Mouse (Mus musculus) kidney, postnatal 25 days (tissue): ENCODE results near the gene Ccnt2.
A peak's percentile ranks its signal among the peaks of the same experiment; 100 is the strongest.

Experiments
- DNase-seq, 2 experiments: peaks; one replicate each; pipeline ENCODE4 v3.0.0; 2021; ENCODE audit warnings: mixed read lengths in 2 of 2

Ccnt2 gene

DNA sequence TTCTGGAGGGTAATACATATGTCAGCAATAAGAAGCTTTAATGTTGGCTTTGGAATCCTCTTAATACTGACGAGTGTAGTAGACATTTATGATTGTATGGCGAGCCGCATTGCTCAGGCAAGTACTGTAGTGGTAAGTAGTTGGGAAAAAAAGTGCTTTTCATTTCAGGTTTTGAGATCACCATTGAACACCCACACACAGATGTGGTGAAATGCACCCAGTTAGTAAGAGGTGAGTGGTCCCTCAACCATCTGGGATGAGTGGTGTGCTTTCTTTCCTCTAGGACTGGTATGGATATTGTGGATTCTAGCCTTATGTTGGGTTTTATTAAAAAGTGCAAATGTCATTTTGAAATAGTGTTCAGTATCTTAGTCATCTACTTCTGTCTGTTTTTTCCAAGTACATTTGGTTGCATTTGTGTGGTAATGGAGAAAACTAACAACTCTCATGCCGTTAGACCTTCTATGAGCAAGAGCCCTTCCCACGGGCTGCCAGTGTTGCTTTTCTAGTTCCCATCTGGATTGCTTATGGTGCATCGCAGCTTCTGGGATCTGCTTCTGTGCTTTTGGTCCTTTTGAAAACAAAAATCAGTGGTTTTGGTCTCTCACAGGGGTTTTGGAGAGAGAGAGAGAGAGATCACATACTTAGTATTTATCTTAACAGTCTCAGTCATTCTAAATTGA is 21.3 kb downstream of the Ccnt2 start:
- DNase-seq = no peak

DNA sequence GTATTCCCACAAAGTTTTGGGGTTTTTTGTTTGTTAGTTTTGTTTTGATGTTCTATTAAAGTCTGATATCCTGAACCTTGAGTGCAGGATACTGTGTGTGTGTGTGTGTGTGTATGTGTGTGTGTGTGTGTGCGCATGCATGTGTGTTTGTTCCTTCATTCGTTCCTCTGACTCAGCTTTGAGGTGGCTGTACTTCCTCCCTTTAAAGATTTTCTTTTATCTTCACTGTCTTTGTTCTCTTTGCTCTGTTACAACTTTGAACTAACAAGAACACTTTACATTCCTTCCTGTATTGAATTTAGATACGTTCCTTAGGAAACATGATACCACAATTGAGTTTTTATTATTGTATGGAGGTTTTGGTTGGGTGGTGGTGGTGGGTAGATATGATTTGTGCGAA is 22.4 kb downstream of the Ccnt2 start:
- no peak for DNase-seq

DNA sequence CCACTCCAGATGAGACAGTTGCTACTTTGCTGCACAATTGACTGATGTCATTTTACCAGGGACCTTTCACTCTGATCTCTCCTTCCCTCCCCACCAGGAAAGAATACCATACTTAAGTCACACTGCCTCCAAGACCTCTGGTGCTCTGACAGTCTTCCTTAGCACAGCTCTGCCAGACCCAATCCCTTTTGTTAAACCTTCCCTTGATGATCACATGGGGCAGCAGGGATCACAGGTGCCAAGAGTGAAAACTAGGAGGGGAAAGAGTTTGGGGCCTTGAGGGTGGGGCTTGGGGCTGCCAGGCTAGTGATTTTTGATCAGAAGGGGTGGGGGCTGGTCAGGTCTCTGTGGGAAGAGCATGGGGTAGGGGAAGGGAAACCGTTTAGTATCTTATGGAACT is 22.8 kb downstream of the Ccnt2 start:
- no peak for DNase-seq

DNA sequence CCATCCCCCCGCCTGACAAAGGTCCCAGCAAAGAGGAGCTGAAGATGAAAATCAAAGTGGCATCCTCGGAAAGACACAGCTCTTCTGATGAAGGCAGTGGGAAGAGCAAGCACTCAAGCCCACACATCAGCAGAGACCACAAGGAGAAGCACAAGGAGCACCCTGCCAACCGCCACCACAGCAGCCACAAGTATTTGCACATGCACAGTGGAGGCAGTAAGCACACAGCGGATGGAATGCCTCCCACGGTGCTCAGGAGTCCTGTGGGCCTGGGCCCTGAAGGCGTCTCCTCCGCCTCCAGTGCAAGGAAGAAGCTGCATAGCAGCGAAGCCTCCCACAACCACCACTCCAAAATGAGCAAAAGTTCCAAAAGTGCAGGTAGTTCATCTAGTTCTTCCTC is 29.0 kb downstream of the Ccnt2 start:
- no peak for DNase-seq

DNA sequence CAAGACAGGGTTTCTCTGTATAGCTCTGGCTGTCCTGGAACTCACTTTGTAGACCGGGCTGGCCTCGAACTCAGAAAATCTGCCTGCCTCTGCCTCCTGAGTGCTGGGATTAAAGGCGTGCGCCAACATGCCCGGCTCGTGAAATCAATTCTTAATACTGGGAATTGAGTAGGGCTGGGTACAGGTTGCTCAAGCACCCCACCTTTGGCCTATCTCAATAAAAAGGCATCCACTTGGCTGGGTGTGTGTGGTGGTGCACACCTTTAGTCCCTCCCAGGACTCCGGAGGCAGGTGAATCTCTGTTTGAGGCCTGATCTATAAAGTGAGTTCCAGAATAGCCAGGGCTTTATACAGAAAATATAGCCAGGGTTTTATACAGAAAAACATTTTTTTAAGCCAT is 34.7 kb downstream of the Ccnt2 start:
- no peak for DNase-seq

DNA sequence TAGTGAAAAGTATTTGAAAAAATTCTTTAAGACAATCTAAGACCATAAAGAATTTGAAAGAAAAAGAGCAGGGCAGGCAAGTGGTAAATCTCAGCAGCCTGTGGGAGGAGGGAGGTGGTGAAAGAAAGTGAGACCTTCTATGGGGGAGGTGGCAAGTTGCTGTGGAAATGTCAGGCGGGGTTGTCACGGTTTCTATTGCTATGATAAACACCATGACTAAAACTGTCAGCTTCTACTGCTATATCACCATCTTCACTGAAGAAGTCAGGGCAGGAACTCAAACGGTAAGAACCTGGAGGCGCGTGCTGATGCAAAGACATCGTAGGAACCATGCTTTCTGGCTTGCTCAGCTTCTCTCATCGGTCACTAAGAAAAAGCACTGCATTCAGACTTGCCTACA is 39.0 kb downstream of the Ccnt2 start:
- DNase-seq = no peak

DNA sequence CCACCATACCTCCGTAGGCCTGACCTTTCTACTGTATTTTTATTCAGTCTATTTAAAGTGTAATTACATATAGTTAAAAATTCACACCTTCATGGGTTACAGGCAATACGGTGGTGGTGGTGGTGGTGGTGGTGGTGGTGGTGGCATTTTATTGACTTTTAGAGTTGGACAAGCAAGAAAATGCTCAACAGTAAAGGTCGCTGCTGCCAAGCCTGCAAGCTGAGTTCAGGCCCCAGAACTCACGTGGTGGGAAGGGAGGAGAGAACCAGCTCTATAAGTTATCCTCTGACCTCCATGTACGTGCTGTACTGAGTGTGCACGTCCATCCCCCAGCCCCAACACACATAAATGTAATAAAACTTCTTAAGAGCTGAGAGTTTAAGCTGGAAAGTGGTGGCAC is 42.4 kb downstream of the Ccnt2 start:
- DNase-seq = no peak

DNA sequence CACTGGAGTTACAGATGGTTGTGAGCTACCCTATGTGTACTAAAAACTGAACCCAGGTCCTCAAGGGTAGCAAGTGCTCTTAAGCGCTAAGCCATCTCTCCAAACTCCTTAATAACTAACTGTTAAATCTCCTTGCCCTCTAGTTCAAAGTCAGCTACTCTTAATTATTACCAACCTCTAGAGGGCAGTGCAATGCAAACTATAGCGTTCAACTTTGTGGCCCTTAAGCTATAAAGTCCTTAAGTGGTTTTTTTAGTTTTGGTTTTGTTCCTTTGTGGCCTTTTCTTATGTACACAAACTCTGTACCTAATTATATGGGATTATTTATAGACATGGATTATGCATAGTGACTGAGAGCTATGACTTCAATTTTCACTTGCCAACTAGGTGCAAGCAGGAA is 53.4 kb downstream of the Ccnt2 start:
- peak in 1 of 2 experiments; percentile 29 for DNase-seq

DNA sequence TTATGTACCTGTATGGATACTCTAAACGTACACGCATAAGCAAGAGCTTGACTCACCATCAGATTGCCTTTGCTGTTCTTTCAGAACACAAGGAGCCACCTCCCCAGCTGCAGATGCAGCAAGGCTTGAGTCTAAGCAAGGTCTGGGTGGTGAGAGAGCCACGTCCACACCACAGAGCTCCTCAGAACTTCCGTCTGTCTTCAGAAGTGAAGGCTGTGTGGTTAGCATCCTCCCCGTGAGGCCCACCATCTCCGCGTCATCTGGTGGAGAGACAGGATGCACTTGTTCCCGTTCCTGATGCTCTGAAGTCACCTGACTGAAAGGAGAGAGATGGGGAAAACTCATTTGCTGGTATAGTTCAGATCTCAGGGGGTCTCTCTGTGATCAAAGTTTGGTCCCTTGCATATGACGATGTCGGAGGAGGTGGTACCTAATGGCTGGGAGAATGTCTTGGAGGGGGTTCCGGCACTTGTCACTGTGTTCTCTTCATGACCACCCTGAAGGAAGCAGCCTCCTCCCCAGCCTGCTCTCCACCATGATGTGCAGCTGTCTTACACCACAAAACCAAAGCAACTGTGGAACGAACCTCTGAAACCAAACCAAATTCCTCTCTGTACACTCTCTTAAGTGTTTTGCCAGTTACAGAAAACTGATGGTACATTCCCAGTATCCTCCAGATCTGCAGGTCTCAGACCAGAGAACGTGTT is 56.4 kb downstream of the Ccnt2 start:
- peak in 1 of 2 experiments; percentile 39 for DNase-seq

DNA sequence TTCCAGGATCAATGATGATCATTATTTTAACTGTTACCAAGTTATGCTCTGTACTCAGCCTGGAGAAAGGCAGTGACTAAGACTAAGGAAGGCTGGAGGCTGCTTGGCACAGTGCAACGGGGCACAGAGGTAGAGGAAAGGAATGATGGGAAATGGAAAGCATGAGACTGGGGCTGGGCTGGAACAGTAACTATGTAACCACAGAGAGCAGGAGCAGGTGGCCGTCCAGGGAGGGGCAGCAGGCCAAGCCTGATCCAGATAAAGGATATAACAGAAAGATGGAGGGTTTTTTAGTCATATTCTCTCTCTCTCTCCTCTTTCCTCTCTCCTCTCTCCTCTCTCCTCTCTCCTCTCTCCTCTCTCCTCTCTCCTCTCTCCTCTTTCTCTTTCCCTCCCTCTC is 59.8 kb downstream of the Ccnt2 start:
- no peak for DNase-seq

DNA sequence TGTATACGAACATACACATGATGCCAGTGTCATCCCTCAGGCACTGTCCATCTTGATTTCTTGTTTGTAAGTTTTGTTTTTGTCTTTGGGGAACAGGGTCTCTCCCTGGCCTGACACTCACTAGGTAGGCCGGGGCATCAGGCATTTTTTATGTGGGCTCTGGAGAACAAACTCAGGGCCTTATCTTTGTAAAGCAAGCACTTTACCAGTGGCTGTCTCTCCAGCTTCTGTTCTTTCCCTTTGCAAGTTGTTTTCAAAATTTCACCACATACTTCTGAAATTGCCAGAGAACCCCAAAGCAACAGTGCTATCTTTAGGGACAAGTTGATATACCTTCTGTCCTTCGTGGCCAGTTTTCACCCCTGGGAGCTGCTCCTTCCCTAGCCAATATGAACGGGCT is 60.2 kb downstream of the Ccnt2 start:
- DNase-seq = no peak

DNA sequence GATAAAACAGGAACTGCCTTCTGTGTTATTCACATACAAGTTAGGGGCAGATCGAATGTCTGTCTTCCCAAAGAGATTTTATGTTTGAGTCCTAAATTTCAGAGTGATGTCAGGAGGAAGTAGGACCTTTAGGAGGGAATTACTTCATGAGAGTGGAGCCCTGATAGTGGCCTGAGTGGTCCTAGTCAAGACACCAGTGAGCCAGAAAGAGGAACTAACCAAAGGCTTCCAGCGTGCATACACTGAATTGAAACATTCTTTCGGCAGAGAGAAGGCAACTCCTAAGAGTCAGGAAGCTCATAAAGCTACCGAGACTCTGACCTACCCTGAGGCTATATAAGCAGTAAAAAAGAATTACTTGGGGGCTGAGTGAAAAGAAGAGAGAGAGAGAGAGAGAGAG is 62.7 kb downstream of the Ccnt2 start:
- DNase-seq = no peak

DNA sequence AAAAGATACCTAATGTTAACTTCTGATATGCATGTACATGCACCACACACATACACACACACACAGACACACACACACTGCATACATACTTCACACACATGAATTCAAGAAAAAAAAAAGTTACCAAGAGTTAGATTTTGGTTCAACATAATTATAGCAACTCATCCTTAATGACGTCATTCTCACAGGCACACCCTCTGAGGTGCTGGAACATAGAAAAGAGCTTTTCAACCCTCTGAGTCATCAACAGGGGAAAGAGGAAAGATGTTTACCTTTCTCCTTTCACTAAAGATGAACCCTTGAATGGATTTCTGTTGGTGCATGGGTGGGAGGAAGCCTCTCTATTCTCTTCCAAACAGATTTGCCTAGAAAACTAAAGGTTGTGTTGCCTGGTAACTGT is 64.6 kb downstream of the Ccnt2 start:
- no peak for DNase-seq

DNA sequence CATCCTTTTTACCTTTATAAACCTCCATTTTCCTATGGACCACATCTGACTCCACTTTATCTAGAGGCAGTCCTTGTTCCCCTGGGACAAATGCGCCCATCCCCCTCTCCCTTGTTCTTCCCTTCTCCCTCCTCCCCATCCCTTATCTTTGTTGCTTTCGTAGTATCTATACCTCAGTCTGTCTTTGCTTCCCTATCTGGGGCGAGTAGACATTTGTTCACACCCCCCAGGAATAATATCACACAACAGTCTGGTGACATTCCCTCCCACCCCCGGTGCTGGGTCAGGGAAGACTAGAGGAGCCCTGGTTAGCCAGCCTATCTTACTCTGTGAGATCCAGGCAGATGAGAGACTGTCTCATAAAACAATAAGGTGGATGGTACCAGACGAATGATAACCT is 71.5 kb downstream of the Ccnt2 start:
- DNase-seq = no peak

DNA sequence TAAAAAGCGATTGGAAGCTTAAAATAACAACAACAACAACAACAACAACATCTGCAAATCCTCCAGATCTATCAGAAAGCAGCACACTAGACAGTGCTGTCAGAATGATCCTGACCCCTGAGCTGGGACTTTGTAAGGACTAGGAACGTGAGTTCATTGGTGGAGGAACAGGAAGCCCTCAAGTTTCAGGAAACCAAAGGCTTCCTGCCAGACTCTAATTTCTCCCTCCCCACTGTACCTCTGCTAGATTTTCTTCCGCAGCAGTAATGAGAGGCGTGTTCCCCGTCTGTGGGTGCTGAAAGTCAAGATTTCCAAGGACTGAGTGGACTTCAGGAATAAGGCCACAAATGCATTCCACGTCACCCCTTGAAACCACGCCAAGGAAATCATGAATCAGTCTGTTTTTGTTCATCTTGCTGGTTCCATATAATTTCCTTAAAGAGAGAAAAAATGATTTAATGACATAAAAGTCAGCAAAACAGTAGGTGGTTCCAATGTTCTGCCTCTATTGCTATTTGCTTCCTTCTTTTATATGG is 76.2 kb downstream of the Ccnt2 start:
- no peak for DNase-seq

DNA sequence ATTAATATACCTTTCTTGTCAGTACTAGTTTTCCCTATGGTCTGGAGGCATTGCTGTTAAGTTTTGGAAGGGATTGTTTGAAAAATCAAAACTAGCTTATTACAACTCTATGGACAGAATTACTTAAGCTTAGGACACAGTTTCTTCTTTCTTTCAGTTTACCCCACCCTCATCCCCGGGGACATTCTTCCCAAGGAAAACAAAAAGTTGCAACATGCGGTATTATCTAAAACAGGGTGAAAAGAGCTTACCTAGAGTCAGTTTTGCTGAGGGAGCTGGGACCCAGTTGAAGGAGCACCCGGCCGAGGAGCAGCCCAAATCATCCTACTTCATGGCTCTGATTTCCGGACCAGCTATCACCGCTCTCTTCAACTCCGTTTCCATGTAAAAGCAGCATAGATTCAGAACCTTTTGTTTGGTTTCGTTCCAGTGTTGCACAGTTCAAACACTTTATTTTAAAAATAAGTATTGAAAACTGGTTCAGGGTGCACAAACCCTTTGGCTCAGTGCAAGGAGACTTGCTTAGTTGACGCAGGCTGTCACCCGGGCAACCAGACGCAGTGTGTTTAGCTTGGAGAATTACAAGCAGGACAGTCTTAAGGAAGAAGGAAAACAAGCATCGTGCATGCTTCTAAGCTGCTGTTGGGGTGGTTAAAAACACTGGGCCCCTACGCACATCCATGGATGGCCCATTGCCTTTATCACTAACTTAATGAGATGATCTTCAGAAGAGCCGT is 80.7 kb downstream of the Ccnt2 start, which contains the start of gene Map3k19:
Gene Map3k19 (minus strand): TSS at position 546 of the 737 bp plus-strand sequence.
- DNase-seq = peak in 1 of 2 experiments; percentile 47
